Mouse (Mus musculus) regulatory T cell (primary cell): Measurements from ENCODE around the gene Fam243.

Source experiments
- in situ Hi-C: fragments of 300-600 bp; cut with MboI, MseI; formaldehyde crosslinking; loops from one replicate; pipeline ENCODE4 v1.15.1; 2025; ENCODE audit warnings: high pct_unique_total_duplicates

Gene Fam243

GRCm38 (mm10) chr16:92320361-92320760 is 880 bp downstream of the Fam243 start:
- in situ Hi-C loops = no loop called here

- in situ Hi-C loops = no loop called here
Observed at GRCm38 (mm10) chr16:92319353-92320109, 1.7 kb downstream of the Fam243 start.

GRCm38 (mm10) chr16:92316049-92316738 is 5.0 kb downstream of the Fam243 start:
- in situ Hi-C loops = no loop called here

- in situ Hi-C loops = no loop called here
Observed at GRCm38 (mm10) chr16:92313953-92314741, 7.1 kb downstream of the Fam243 start.

- in situ Hi-C loops = no loop called here
Observed at GRCm38 (mm10) chr16:92309126-92309525, 12.1 kb downstream of the Fam243 start.

GRCm38 (mm10) chr16:92307947-92308346 is 13.3 kb downstream of the Fam243 start:
- in situ Hi-C loops = no loop called here

GRCm38 (mm10) chr16:92305519-92305918 is 15.7 kb downstream of the Fam243 start:
- in situ Hi-C loops = no loop called here

GRCm38 (mm10) chr16:92302506-92302905 is 18.7 kb downstream of the Fam243 start:
- in situ Hi-C loops = no loop called here

GRCm38 (mm10) chr16:92301989-92302388 is 19.3 kb downstream of the Fam243 start:
- in situ Hi-C loops = no loop called here

GRCm38 (mm10) chr16:92301412-92301806 is 19.8 kb downstream of the Fam243 start:
- in situ Hi-C loops = no loop called here

- in situ Hi-C loops = no loop called here
Observed at GRCm38 (mm10) chr16:92300649-92301411, 20.4 kb downstream of the Fam243 start, which contains the start of gene Smim11. Smim11 (plus strand) TSS chr16:92301286.

GRCm38 (mm10) chr16:92295328-92295727 is 25.9 kb downstream of the Fam243 start:
- in situ Hi-C loops = no loop called here

GRCm38 (mm10) chr16:92294267-92294970 is 26.8 kb downstream of the Fam243 start:
- in situ Hi-C loops = no loop called here

- in situ Hi-C loops = no loop called here
Observed at GRCm38 (mm10) chr16:92292101-92292500, 29.1 kb downstream of the Fam243 start, which contains the start of gene Kcne2. Kcne2 (plus strand) TSS chr16:92292389.

GRCm38 (mm10) chr16:92290045-92290444 is 31.2 kb downstream of the Fam243 start:
- in situ Hi-C loops = no loop called here

- in situ Hi-C loops = no loop called here
Observed at GRCm38 (mm10) chr16:92288778-92289177, 32.5 kb downstream of the Fam243 start.

GRCm38 (mm10) chr16:92286609-92287008 is 34.6 kb downstream of the Fam243 start:
- in situ Hi-C loops = no loop called here

GRCm38 (mm10) chr16:92285068-92285467 is 36.2 kb downstream of the Fam243 start:
- in situ Hi-C loops = no loop called here

GRCm38 (mm10) chr16:92282671-92283070 is 38.6 kb downstream of the Fam243 start:
- in situ Hi-C loops = loop anchor here (5.0 kb wide), 1 partner anchor 345 kb away; no protein-coding TSS in a partner anchor

GRCm38 (mm10) chr16:92275526-92275925 is 45.7 kb downstream of the Fam243 start:
- in situ Hi-C loops = no loop called here

- in situ Hi-C loops = no loop called here
Observed at GRCm38 (mm10) chr16:92274516-92274915, 46.7 kb downstream of the Fam243 start.
